Mouse (Mus musculus): ENCODE results near the gene Dusp2.

The Dusp2 gene

DNA sequence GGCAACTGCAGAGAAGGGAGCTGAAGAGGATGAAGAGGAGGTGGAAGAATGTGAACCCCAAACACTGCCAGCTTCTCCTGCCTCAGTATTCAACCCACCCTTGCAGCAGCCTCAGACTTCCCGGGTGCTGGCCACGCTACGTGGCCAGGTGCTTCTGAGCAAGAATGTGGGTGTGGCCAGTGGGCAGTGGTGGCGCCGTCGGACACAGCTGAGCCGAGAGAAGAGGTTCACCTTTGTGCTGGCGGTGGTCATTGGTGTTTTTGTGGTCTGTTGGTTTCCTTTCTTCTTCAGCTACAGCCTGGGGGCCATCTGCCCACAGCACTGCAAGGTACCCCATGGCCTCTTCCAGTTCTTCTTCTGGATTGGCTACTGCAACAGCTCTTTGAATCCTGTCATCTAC lies 28.5 kb downstream of the Dusp2 start:
- no peak for DNase-seq (ENCODE audit: low spot score in 2 of 2)

DNA sequence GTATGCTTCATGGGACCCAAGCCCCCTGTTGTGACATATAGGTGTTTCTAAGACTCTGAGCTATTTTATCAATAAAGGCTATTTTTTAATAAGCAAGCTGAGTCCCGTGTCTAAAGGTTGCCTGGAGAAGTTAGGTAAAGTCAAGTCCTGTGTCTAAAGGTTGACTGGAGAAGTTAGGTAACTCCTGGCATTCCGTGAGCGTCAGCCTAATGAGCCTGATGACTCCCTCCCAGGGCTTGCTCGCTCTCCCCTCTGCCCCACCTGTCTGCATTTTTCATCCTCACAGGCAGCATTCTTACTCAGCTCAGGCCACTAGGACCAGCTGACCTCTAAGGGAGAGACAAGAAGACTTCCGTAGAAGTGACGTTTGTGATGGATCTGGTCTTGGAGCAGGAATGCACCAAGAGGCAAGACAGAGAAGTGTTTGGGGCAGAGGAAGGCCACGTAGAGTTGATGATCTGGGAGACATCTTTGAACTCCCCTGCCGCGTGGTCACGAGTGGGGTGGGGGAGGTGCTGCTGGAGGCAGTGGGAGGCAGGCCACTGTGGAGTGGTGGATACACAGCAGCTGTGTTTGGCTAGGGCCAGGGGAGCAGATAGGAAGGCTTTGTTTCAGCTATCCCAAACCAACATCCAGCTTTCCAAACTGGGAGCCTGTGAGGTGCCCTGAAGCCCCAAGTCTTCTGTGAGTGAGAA lies 31.3 kb downstream of the Dusp2 start:
- DNase-seq (ENCODE audit: low spot score in 2 of 2) = no peak

DNA sequence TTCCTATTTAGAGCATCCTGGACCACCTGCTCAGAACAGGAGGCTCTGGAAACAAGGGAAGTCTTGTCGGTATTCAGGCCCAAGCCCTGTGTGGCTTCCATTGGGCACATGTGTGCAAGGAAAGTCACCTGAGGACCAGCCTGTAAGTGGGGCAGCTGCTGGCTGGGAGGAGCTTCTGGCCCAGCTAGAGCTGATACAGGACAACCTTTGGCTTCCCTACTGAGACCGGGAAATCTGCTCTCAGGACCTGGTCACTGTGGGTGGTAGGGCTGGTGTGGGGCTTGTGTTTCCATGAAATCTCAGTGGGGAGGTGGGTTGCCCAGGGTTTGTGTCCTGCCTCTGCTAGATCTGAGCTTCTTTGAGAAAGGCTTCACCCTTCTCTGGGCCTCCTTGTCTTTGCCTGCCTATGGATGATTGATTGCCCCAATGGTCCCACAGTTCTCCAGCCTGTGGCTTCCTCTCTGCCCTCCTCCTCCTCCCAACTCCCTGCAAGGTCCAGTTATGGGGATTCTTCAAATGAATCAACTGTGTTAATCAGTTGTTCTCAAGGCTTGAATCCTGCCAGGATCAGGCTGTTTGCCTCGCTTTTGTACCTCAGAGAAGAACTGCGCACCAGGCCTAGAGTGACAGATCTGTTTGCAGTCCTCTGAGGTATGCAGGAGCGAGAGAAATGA lies 33.9 kb downstream of the Dusp2 start:
- DNase-seq (ENCODE audit: low spot score in 2 of 2) = no peak

DNA sequence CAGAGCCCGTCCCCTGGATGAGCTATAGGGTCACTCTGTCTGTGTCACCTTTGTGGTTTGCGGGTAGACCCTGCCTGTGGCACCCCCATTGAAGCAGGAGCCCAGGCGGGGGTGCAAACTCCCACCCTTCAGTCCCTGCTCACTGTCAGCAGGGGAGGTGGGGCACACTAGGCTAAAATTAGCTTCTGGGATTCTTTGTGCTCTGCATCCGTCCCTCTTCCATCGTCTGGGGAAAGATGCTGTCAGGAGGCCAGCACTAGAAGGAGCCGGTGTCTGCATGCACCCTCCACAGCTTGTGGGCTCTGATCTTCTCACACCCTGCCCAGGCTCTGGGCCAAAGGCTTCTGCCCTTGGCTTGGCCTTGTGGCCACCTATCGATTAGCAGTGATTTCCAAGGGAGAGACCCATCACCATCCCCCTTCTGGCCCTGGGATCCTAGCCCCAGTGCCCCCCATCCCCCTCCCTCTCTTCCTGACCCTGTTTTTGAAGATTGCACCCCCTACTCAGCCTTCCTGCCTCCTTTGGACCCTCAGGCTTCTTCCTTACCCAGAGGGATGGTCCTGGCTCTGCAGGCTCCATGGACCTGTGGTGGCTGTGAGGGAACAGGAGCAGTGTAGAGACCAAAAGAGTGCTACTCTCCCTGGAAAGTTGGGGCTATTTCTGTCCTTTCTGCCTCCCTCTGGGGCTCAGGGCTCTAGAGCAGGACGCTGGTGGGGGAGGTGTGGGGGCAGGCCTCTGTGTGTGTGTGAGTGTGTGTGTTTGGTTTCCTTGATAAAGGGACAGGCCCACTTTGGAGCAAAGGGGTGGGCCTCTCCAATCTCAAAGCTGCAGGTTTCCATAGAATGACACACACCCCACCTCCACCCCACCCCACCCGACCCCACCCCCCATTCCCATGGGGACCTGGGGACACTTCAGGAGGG lies 34.9 kb downstream of the Dusp2 start:
- DNase-seq (ENCODE audit: low spot score in 2 of 2) = peak in 1 of 2 experiments; percentile 45

DNA sequence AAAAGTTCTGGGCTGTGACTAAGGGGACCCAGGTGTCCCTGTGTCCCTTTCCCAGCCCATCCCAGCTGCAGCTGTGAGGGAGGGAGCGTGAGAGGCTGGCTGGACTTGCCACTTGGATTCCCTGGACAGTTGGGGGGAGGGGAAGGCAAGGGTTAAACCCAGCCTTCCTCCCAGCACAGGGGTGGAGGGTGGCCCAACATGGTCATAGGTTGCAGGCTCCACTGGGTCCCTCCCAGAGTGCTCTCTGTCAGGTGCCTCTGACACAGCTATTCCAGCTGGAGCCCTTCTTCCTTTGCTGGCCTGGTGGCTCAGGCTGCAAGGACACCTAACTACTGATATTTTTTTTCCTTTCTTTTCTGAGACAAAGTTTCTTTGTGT lies 35.5 kb downstream of the Dusp2 start:
- no peak for DNase-seq (ENCODE audit: low spot score in 2 of 2)

DNA sequence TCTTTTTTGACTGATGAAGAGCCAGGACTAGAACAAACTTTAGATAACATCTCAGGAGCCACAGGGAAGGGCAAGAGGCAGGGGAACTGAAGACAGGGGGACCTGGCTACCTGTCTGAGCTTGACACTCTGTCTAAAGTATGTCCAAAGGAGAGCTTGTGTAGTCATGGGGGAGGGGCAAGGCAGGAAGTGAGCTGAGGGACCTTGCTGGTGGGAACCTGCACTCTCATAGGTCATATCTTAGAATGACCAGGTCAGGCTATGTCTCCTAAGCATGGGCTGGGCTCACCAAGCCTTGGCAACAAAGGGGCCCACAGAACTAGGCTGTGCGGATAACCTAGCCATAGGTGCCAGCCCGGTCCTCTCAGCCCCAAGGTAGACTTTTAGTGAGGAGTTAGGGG lies 36.1 kb downstream of the Dusp2 start:
- no peak for DNase-seq (ENCODE audit: low spot score in 2 of 2)

DNA sequence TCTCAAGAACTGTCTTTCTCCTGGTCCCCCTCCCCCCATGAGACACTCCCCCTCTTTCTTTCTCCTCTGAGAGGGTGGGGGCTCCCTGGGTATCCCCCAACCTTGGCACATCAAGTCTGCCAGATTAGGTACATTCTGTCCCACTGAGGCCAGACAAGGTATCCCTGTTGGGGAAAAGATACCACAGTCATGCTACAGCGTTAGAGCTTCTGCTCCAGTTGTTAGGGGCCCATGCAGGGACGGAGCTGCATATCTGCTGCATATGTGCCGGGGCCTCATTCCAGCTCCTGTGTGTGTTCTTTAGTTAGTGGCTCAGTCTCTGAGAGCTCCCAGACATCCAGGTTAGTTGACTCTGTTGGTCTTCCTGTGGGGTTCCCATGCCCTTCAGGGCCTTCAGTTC lies 38.2 kb downstream of the Dusp2 start:
- DNase-seq (ENCODE audit: low spot score in 2 of 2) = no peak

DNA sequence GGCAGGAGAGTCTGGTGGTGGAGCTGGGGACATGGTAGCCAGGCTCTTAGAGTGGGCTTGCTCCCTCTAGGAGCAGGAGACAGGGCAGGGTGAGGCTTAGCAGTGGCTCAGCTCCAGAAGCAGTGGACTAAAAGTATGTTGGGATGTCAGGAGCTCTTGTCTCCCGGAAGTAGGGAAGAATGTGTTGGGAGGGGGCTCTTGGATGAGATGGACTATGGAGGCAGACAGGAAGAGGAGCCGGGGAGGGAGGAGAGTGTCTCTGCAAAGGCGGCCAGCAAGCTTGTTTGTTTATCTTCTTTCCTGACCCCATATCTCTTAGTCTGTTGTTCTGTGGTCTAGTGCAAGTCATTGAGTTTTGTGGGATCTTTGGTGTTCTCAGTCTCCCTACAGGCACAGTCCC lies 39.1 kb downstream of the Dusp2 start:
- no peak for DNase-seq (ENCODE audit: low spot score in 2 of 2)

DNA sequence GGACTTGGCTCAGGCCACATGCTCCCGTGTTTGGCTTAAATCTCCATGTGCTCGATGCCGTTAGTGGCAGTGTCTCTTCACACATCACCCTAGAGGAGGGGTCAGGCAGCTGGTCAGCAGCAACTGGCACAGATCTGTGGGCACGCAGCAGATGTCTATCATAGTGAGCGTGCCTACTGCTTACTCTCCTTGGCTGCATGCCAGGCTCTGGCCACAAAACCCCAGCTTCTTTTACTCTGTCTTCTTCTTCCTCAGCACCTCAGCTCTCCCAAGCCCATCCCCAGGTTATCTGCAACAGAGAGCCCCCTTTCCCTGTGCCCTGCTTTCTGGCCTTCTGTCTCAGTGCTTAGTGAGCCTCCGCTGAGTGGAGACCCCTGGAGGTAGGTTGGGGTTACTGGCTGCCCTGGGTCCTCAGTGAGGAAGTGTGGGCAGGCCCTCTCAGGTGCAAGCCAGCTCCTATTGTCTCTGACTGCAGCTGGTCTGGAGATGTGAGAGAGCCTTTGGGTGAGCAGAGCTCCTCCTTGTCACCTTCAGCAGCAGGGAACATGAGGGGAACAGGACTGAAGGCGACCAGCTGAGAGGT lies 39.9 kb downstream of the Dusp2 start:
- DNase-seq (ENCODE audit: low spot score in 2 of 2) = peak in 1 of 2 experiments; percentile 57

DNA sequence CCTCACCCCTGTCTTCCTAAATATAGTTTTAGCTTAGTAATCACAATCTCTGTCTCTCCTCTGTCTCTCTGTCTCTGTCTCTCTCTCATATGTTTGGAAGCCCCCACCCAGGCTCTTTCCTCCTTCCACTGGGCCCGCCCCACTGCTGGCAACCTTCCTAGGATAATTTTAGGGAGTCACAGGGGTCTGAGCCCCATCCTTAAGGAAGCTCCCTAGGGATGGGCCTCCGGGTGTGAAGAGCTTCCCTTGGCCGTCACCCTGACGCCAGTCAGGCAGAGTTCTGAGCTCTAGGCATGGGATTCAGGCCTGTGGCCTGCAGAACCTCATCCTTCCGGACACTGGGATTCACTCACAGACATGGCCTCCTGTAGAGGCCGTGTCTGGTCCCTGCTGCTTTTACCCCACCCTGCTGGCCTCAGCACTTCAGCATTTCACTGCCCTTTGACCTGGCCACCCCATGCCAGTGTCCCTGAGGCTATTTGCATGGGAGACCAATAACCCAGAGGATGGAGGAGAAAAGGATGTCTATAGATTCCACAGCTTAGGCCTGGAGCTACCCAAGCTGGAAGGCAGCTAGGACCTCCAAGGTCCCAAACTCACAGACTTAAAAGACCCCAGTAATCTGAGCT lies 40.6 kb downstream of the Dusp2 start:
- DNase-seq (ENCODE audit: low spot score in 2 of 2) = no peak

DNA sequence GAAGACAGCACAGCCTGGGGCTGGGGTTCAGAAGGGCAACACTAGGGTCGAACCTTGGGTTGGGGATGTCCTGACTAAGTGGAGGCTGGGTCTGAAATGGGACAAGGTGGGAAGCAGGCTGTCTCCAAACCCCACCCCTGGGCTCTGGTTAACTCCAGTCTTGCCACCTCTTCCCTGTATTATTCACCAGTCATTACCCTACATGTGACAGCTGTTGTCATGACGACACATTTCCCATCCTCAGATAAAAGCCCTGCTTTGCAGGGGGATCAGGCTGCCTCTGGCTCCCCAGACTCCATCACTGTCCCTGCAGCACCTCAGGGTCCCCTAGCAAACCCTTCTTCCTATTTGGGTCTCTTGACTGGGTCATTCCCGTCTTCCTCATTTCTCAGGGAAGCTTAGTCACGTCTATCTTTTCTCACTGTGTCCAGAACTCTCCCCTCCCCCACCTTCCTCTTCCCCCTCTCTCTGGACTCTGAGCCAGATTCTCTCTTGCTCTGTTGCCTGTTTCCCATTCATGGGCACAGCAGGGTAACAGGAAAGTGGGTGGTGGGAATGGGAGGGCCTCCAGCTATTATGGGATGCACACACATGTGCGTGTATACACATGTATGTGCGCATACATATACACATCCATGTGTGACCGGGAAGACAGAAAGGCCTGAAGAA lies 42.1 kb downstream of the Dusp2 start:
- no peak for DNase-seq (ENCODE audit: low spot score in 2 of 2)

DNA sequence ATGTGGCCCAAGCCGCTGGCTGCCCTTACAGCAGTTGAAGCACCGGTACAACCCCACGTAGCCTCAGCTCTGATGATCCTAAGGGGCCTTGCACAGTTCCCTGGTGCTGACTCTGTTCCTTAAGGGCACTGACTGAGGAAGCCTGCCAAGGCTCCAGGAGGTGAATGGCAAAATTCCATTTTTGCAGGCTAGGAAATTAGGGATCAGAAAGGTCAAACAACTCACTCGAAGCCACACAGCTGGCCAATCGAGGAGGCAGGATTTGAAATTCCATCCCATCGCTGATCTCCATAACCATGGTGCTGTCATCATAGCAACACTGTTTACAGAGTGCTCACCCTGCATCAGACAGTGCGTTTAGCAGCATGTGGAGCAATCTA lies 42.6 kb downstream of the Dusp2 start:
- DNase-seq (ENCODE audit: low spot score in 2 of 2) = no peak

DNA sequence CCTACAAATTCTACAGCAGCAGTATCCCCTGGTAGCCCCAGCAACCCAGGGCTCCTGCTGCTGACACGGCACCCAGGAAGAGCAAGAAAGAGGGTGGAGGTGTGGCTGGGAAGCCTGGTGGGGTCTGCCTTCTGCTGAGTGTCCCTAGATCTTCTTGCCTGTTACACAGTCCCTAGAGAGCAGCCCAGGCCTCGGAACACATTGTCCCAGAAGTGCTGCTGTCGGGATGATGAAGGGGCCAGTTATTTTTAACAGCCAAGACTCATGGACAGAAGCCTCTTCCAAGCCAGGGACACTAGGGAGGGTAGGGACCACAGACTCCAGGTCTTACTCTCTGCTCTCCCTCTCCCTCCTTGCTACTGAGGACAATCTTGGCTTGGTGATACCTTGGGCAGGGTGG lies 43.3 kb downstream of the Dusp2 start:
- no peak for DNase-seq (ENCODE audit: low spot score in 2 of 2)

DNA sequence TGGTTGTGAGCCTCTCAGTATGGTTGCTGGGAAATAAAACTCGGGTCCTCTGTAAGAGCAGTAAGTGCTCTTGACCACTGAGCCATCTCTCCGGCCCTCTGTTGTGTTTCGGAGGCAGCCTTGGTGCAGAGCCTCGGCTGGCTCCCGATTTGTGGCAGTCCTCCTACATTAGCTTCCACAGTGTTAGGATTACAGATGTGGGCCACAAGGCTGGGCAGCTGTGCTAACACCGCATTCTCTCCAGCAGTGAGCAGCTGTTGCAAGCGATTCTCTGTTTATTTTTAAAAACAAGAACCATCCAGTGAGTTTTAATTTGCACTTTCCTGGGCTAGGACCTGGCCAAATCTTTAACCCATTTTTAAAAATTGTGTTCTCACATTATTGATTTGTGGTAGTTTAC lies 47.9 kb downstream of the Dusp2 start:
- no peak for DNase-seq (ENCODE audit: low spot score in 2 of 2)

DNA sequence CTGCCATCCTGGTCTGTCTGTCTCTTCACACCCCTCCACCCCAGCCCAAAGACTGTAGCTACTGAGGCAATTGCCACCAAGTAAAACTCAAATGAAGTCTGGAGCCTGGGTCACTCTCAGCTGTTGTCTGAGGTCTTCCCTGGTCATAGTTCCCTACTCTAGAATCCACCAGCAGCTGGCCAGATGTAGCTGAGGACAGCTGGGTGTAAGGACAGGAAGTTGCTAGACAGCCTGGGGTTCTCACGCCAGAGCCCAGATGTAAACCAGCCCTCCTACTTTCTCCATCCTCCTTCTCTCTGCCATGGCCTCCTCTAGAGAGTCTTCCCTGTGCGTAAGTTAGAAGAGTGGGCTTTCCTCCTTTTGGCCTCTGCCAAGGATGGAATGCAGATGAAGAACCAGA lies 51.6 kb downstream of the Dusp2 start:
- DNase-seq (ENCODE audit: low spot score in 2 of 2) = no peak

Measured in spleen, postnatal 10 days (tissue).